Mouse (Mus musculus) forebrain, embryonic 12.5 days (tissue): Measurements from ENCODE around the gene Cox16. TPM values are rescaled to one million over a fixed set of nuclear protein-coding genes. Genes with fewer than 3 reads are reported as not detected.
A peak's percentile ranks its signal among the peaks of the same experiment; 100 is the strongest.
"Not testable (repeated sequence)": the region's sequence is repeated elsewhere in the genome, so short reads cannot be mapped to it uniquely, and the experiment has no call there.

ENCODE experiments used
- ATAC-seq: fragments of 200-750 bp; cut with Nextera tagmentation; 2 replicates; pipeline ENCODE4 v1.8.0; 2017; ENCODE audit warnings: moderate TSS enrichment; ENCODE audit not compliant: low FRiP score
- H3K27ac ChIP-seq: fragments of 300-500 bp; sonication (generic); 2 replicates; pipeline ENCODE4 v1.5.1; 2016; ENCODE audit warnings: mild to moderate bottlenecking
- H3K27me3 ChIP-seq: fragments of 300-500 bp; sonication (generic); 2 replicates; pipeline ENCODE4 v1.6.1; 2016; ENCODE audit warnings: mild to moderate bottlenecking
- H3K36me3 ChIP-seq: fragments of 300-500 bp; sonication (generic); replicated peaks from 2 replicates; pipeline ENCODE4 v1.6.1; 2016; ENCODE audit warnings: mild to moderate bottlenecking
- H3K4me1 ChIP-seq: fragments of 300-500 bp; sonication (generic); 2 replicates; pipeline ENCODE4 v1.6.1; 2016
- H3K4me2 ChIP-seq: fragments of 300-500 bp; sonication (generic); 2 replicates; pipeline ENCODE4 v1.6.1; 2016; ENCODE audit warnings: mild to moderate bottlenecking, moderate library complexity
- H3K4me3 ChIP-seq: fragments of 300-500 bp; sonication (generic); replicated peaks from 2 replicates; pipeline ENCODE4 v1.5.1; 2016; ENCODE audit warnings: mild to moderate bottlenecking
- H3K9ac ChIP-seq: fragments of 300-500 bp; sonication (generic); 2 replicates; pipeline ENCODE4 v1.6.1; 2016; ENCODE audit warnings: mild to moderate bottlenecking
- H3K9me3 ChIP-seq: fragments of 300-500 bp; sonication (generic); 2 replicates; pipeline ENCODE4 v1.6.1; 2016
- WGBS: fragments of 180-500 bp; shearing (Covaris S2); methylation state at CpG from one replicate; pipeline ENCODE4 v1.1.7; 2016; 5-methylcytosine and 5-hydroxymethylcytosine counted together
- polyA plus RNA-seq: library from polyadenylated mRNA; unstranded; fragments of >200 nt; fragmentation: Nextera tagmentation; extraction: Ambion mirVana; gene quantifications from 2 replicates; pipeline ENCODE4 v1.2.1, GENCODE M21; 2016

The Cox16 gene
- polyA plus RNA-seq, 1 experiment from 2014 or later: 136 TPM

DNA sequence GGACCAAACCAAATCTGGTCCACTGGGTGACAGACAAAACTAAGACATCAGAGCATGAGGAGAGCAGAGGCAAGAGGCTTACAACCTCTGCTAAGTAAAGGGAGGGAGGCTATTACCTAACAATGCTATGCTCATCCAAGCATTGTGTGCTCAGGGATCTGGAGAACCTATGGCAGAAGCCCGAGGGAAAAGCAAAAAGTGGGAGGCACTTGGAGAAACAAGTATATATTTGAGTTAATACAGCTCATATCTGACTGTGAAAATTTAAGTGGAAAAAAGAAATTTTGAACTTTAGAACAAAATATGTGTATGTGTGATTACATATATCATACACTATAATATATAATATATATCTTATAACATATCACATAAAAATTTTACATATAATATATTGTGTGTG is 63.1 kb downstream of the Cox16 start, which contains the start of gene Adam4:
TSS of gene Adam4 (minus strand) at position 101 of the 400 bp plus-strand sequence.
- Histone ChIP-seq H3K27me3 (no peaks in the 10 kb centered on the region), H3K4me3 (no peak within 1 kb of the TSS), H3K9ac (no peak within 1 kb of the TSS), H3K36me3 (peaks cover 7% of the 10 kb centered on the region), H3K4me2 (no peak within 1 kb of the TSS), H3K9me3 (peaks cover 10% of the 10 kb centered on the region; the same call in 1 of the 2 replicates), H3K27ac (no peak within 1 kb of the TSS), H3K4me1 (no peaks in the 10 kb centered on the region)
- no peak for ATAC-seq
- 95% methylated on average over 1 of the region's 1 CpGs for WGBS

DNA sequence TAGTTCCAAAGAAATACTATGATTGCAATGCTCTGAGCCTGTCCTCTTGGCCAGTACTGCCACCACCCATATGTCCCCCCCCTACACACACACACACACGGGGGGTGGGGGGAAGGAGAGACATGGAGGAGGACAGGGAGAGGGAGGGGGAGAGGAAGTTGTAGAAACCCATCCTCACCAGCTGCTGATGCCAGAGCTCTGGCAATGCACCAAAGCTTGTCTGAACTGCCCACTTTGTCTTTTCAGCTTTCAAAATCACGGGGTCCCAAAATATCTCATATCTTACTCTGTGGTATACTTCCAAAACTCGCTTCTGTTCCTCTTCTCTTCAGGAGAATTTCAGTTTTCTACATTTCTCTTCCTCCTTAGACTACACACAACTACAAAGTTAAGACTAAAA is 71.7 kb downstream of the Cox16 start:
- Histone ChIP-seq H3K4me2 (no peak overlapping the region), H3K4me1 (no peaks in the 10 kb centered on the region), H3K36me3 (no peaks in the 10 kb centered on the region), H3K9me3 (no peaks in the 10 kb centered on the region), H3K27ac (no peak overlapping the region), H3K27me3 (no peaks in the 10 kb centered on the region), H3K4me3 (no peak overlapping the region), H3K9ac (no peak overlapping the region)
- 94% methylated on average over 3 of the region's 3 CpGs for WGBS
- ATAC-seq: no peak

DNA sequence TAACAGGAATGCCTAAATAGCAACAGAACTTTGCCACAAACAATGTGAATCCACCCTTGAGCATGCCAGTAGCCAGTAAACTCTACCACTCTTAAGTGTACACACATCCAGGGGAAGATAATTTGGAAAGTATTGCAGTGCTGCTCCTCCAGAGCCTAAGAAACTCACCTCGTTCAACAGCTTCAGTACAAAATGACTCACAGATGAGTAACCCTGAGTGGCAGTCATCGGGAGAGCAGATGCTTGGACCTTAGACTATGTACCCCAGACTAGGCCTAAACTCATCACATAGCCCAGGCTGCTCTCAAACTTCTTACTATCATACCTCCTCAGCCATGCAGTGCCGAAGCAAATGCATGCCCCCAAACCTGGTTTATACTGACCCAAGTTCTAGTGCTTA is 76.0 kb downstream of the Cox16 start:
- no peaks in the 10 kb centered on the region for H3K36me3 ChIP-seq
- WGBS: 92% methylated on average over 3 of the region's 3 CpGs
- H3K9me3 ChIP-seq: no peaks in the 10 kb centered on the region
- H3K4me2 ChIP-seq: no peak overlapping the region
- H3K27ac ChIP-seq: no peak overlapping the region
- H3K27me3 ChIP-seq: no peaks in the 10 kb centered on the region
- no peaks in the 10 kb centered on the region for H3K4me1 ChIP-seq
- no peak overlapping the region for H3K9ac ChIP-seq
- no peak for ATAC-seq
- H3K4me3 ChIP-seq: no peak overlapping the region

DNA sequence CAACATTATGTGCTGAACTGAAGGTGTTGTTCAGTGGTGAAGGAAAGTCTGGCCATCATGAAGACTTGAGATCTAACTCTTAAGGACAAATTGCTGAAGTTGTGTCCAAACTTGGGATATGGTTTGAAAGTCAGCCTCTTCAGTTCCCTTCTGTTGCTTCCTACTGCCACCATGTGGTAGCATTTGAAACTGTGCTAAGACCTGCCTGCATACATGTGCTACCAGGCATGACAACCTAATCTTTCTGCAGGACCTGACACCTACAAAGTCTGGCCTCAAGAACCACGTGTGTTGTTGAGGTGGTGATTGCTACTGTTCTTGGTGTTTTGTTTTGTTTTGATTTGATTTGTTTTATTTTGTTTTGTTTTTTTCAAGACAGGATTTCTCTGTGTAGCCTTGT is 82.7 kb downstream of the Cox16 start:
- WGBS: 33% methylated on average over 1 of the region's 1 CpGs
- ATAC-seq: 0 out of 2 replicates have a peak, but pooled peaks have one; percentile 39
- H3K27me3 ChIP-seq: no peaks in the 10 kb centered on the region
- H3K36me3 ChIP-seq: no peaks in the 10 kb centered on the region
- H3K27ac ChIP-seq: no peak overlapping the region
- H3K4me2 ChIP-seq: no peak overlapping the region
- H3K4me1 ChIP-seq: no peaks in the 10 kb centered on the region
- no peaks in the 10 kb centered on the region for H3K9me3 ChIP-seq
- no peak overlapping the region for H3K4me3 ChIP-seq
- H3K9ac ChIP-seq: no peak overlapping the region

DNA sequence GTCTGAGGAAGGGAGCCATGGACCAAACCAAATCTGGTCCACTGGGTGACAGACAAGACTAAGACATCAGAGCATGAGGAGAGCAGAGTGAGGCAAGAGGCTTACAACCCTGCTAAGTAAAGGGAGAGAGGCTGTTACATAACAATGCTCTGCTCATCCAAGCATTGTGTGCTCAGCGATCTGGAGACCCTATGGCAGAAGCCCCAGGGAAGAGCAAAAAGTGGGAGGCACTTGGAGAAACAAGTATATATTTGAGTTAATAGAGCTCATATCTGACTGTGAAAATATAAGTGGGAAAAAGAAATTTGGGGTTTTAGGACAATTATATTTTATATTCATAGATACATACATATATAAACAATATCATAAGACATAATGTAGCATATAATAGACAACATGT is 105.6 kb downstream of the Cox16 start, which contains the start of gene Gm4787:
TSS of gene Gm4787 (minus strand) at position 101 of the 400 bp plus-strand sequence.
- not testable (repeated sequence) for H3K36me3 ChIP-seq, H3K9me3 ChIP-seq, H3K9ac ChIP-seq, H3K4me1 ChIP-seq, H3K4me2 ChIP-seq, H3K27me3 ChIP-seq, H3K4me3 ChIP-seq, ATAC-seq, H3K27ac ChIP-seq
- 47% methylated on average over 1 of the region's 1 CpGs for WGBS

DNA sequence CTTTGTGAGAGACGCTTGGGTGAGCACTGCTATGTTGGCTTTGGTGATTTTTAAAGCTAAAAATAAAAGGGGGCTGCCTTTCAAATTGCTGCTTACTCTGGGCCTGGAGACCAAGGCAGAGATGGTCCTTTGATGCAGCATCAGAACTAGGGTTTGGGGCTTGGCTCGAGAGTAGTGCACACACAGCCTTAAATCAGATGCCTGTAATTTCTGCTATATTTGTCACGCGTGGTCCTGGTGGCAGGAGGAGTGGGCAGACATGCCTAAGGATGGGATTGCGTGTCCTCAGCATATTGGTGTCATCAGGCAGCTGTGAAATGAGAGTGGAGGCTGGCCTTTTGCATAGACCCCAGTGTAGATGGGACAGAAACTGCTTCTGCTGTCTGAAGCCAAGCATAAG is 151.1 kb downstream of the Cox16 start:
- no peak overlapping the region for H3K27ac ChIP-seq
- H3K36me3 ChIP-seq: no peaks in the 10 kb centered on the region
- no peak for ATAC-seq
- no peak overlapping the region for H3K4me3 ChIP-seq
- H3K27me3 ChIP-seq: peaks cover 25% of the 10 kb centered on the region
- peaks cover 18% of the 10 kb centered on the region for H3K4me1 ChIP-seq
- H3K9me3 ChIP-seq: no peaks in the 10 kb centered on the region
- H3K4me2 ChIP-seq: peak overlapping the region; percentile 95
- H3K9ac ChIP-seq: 0 out of 2 replicates have a peak overlapping the region, but pooled peaks have one; percentile 79
- 74% methylated on average over 5 of the region's 5 CpGs for WGBS

DNA sequence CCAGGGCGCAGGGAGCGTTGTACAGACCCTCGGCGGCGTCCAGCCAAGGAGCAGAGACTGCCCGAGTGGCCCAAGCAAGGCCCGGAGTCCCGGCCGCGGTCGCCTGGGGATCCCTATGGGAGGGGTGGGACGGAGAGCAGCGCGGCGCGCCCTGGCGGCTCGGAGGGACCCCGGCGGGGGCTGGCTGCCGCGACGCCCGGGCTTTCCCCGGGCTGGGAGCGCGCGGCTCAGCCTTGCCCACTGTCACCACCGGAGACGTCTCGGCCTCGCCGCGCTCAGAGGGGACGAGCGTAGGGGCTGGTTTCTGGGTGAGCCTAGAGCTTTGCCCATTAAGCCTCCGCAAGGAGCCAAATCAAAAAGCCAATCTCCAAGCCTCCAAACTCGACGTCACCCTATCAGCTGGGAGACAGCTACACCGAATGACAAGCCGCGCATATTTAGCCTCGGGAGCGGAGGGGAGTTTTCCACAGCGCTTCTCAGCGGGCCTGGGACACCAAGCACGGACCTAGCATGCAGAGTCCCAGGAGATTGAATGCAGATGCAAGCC is 152.0 kb downstream of the Cox16 start, which contains the start of gene Slc8a3:
TSS of gene Slc8a3 (minus strand) at position 306 of the 547 bp plus-strand sequence.
- no peaks in the 10 kb centered on the region for H3K36me3 ChIP-seq
- H3K4me3 ChIP-seq: peak within 1 kb of the TSS; percentile 57
- peak within 1 kb of the TSS; percentile 95 for H3K4me2 ChIP-seq
- peak within 1 kb of the TSS; percentile 56 for H3K27ac ChIP-seq
- WGBS: under 1% methylated on average over 47 of the region's 47 CpGs
- peak within 1 kb of the TSS; percentile 79 for H3K9ac ChIP-seq
- peaks cover 25% of the 10 kb centered on the region for H3K27me3 ChIP-seq
- peak; percentile 84 for ATAC-seq
- H3K9me3 ChIP-seq: no peaks in the 10 kb centered on the region
- peaks cover 18% of the 10 kb centered on the region for H3K4me1 ChIP-seq

DNA sequence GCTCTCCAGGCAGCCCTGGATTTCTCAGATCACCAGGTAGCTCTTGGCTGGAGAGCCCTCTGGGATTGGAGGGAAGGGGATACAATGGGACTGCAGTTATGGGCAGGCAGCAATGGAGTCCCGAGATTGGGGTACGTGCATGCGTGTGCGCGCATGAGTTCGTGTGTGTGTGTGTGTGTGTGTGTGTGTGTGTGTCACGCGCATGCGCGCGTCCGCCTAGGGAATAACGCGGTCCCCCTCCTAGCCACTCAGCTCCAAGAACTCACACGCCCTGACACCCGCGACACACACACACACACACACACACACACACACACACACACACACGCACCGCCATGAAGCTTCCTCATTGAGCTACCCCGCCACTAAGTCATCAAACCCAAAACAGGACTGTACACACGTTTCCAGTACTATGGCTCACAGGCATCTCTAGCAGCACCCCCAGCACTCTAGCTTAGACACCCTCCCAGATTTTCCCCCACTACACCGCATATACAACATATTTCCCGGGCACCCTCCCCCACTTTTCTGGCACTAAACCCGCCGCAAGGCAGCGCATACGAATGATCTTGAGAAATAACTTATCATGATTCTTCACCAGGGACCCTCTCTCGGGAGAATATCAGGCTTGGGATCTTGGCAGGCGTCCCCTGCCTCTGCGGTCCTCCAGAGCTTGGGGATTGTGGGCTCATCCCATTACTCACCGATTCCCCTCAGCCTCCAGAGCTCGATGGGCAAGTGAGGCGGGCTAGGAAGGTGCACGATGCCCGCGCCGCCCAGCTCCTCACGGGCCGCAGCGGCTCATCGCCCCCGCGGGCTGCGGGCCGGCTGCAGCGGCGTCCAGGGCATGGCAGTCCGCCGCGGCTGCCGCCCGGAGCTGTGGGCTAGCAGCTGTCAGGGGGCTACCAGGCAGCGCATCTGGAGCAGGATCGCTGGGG is 152.7 kb downstream of the Cox16 start:
- no peaks in the 10 kb centered on the region for H3K9me3 ChIP-seq
- peaks cover 18% of the 10 kb centered on the region for H3K4me1 ChIP-seq
- H3K27me3 ChIP-seq: peaks cover 25% of the 10 kb centered on the region
- peak overlapping the region; percentile 56 for H3K27ac ChIP-seq
- H3K36me3 ChIP-seq: no peaks in the 10 kb centered on the region
- peak overlapping the region; percentile 57 for H3K4me3 ChIP-seq
- H3K4me2 ChIP-seq: peak overlapping the region; percentile 95
- ATAC-seq: peak; percentile 79
- H3K9ac ChIP-seq: peak overlapping the region; percentile 79
- under 1% methylated on average over 36 of the region's 54 CpGs for WGBS

DNA sequence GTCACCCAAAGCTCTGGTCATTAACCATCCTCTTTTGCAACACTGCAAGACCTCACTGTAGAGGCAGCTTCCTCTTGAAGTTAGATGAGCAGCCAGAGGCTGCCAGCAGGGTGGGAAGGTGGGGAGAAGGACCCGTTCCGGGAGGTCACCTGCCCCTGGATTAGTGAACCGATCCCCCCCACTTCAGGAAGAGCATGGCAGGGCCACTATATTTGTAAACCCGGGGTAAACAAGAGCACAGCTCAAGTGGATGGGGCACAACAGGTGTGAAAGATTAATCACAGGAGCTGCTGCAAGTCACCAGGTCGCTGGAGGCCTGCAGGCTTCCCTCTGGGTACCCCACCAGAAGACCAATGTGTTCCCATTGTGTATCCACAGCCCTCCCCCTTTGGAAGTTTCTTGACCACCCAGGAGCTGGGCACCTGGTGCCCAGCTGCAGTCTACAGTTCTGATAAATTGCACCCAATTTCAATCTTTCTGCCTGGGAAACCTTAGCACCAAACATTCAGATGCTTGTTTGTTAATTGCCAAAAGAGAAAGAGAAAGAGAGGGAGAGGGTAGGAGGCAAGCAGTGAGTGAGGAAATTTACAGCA is 153.8 kb downstream of the Cox16 start:
- Histone ChIP-seq H3K9ac (no peak overlapping the region), H3K9me3 (no peaks in the 10 kb centered on the region), H3K4me2 (peak overlapping the region; percentile 95), H3K27ac (no peak overlapping the region), H3K4me3 (0 out of 2 replicates have a peak overlapping the region, but pooled peaks have one; percentile 57), H3K27me3 (peaks cover 25% of the 10 kb centered on the region), H3K4me1 (peaks cover 18% of the 10 kb centered on the region), H3K36me3 (no peaks in the 10 kb centered on the region)
- WGBS: 36% methylated on average over 5 of the region's 5 CpGs
- no peak for ATAC-seq

DNA sequence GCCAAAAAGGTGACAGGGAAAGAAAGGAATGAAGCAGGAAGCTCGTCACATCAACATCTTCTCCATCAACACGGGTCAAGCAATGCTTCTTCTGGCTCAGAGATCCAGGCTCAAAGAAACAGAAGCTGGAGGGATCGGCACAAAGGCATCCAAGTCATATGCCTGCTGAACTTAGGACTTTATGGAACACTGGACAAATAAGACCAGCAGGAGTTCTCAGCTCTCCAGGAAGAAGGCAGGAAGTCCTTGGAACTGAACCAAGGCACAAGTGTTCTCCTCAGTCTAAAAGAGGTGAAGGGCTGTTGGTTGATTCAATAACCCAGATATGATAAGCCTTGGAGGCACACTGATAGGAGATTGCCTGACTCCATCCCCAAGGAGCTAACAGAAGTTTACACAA is 159.9 kb downstream of the Cox16 start:
- Histone ChIP-seq H3K4me2 (no peak overlapping the region), H3K27ac (no peak overlapping the region), H3K27me3 (no peaks in the 10 kb centered on the region), H3K9ac (no peak overlapping the region), H3K36me3 (no peaks in the 10 kb centered on the region), H3K4me3 (no peak overlapping the region), H3K4me1 (peaks cover 7% of the 10 kb centered on the region), H3K9me3 (no peaks in the 10 kb centered on the region)
- ATAC-seq: no peak
- 86% methylated on average over 3 of the region's 3 CpGs for WGBS

DNA sequence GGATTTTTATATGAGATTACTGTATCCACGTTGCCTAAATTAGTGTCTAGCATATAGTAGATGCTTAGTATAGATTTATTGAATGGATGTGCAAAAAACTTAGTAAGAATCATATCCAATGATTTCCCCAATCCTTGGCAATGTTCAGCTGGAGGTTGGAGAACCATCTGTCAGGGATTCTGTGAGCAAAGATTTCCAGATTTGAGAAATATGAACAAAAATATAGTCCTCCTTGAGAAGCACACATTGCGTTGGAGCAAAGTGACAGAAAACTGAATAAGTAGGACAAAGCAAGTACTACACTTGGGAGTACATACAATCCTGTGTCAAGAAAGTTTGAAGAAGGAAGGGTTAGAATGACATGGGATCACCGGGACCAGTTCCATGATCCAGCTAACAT is 160.8 kb downstream of the Cox16 start:
- H3K9ac ChIP-seq: no peak overlapping the region
- H3K4me2 ChIP-seq: no peak overlapping the region
- H3K4me3 ChIP-seq: no peak overlapping the region
- H3K36me3 ChIP-seq: no peaks in the 10 kb centered on the region
- H3K4me1 ChIP-seq: peaks cover 7% of the 10 kb centered on the region
- H3K27me3 ChIP-seq: no peaks in the 10 kb centered on the region
- no peaks in the 10 kb centered on the region for H3K9me3 ChIP-seq
- WGBS: 91% methylated on average over 3 of the region's 3 CpGs
- H3K27ac ChIP-seq: no peak overlapping the region
- no peak for ATAC-seq

DNA sequence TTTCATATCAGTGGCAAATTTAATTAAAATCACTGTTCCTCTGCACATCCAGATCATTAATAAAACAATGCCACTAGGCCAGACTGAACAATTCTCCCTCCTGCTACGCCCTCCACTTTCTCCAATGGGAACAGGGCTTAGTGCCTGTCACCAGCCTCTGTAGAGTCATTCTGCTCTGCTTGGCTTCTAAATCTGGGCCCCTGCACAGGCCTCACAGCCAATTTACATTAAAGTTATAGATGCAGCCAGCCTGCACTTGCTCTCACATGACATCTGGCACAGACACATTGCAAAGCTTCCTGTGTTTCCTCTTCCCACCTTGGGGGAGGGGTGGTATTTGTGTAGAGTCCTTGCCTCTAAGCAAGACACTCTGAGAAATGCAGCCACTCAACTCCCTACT is 163.9 kb downstream of the Cox16 start:
- Histone ChIP-seq H3K4me1 (peaks cover 11% of the 10 kb centered on the region), H3K9me3 (no peaks in the 10 kb centered on the region), H3K27ac (no peak overlapping the region), H3K9ac (no peak overlapping the region), H3K4me3 (no peak overlapping the region), H3K27me3 (no peaks in the 10 kb centered on the region), H3K36me3 (no peaks in the 10 kb centered on the region), H3K4me2 (no peak overlapping the region)
- no peak for ATAC-seq
- WGBS: 81% methylated on average over 1 of the region's 1 CpGs
